Mouse (Mus musculus): ENCODE results near the gene Stat3.

DNA sequence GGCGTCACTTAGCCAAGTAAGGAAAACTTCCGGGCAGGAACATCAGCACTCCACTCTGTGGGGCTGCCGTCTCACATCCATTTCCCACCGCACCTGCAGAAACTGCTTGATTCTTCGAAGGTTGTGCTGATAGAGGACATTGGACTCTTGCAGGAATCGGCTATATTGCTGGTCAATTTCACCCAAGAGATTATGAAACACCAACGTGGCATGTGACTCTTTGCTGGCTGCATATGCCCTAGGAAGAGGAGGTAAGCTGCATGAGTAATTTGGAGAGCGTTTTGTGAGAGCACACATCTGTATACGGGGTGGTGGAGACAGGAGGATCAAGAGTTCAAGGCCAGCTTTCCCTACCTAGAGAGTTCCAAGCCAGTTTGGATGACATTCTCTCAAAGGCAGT lies 30.8 kb downstream of the Stat3 start:
- TF ChIP-seq POLR2A (IDR thresholded peaks at IDR 0.05; ENCODE audit: low read depth, low read length) (no peak), CTCF (IDR thresholded peaks at IDR 0.05; ENCODE audit: extremely low read depth, insufficient read depth, insufficient read length, insufficient replicate concordance) (no peak)
